Mouse (Mus musculus) heart, embryonic 14.5 days (tissue): ENCODE measurements around the gene Ptpn6. TPM values are rescaled to one million over a fixed set of nuclear protein-coding genes. Genes with fewer than 3 reads are reported as not detected.
A peak's percentile ranks its signal among the peaks of the same experiment; 100 is the strongest.

Experiments used
- ATAC-seq: fragments of 200-750 bp; cut with Nextera tagmentation; 2 replicates; pipeline ENCODE4 v1.8.0; 2017; ENCODE audit warnings: low read depth, moderate TSS enrichment; ENCODE audit not compliant: insufficient number of reproducible peaks, insufficient read depth, low FRiP score
- H3K27ac ChIP-seq, 2 experiments: fragments of 200-500 bp in 1 of 2; fragments of 300-500 bp in 1 of 2; sonication (generic) in 1 of 2; replicated peaks in 1 of 2; 2 replicates each; pipeline ENCODE4 v1.5.1; 2012 to 2014; ENCODE audit warnings: low read depth in 2 of 2, low read length in 2 of 2, control low read depth in 1 of 2, mild to moderate bottlenecking in 1 of 2, mixed read lengths in 1 of 2; ENCODE audit not compliant: control insufficient read depth in 1 of 2, insufficient read depth in 1 of 2
- H3K27me3 ChIP-seq: fragments of 300-500 bp; sonication (generic); 2 replicates; pipeline ENCODE4 v1.6.1; 2014; ENCODE audit warnings: mild to moderate bottlenecking, low read length, control low read depth; ENCODE audit not compliant: control insufficient read depth, insufficient read depth
- H3K36me3 ChIP-seq: fragments of 300-500 bp; sonication (generic); 2 replicates; pipeline ENCODE4 v1.6.1; 2014; ENCODE audit warnings: mild to moderate bottlenecking, control low read depth, low read length, mixed read lengths; ENCODE audit not compliant: control insufficient read depth, insufficient read depth
- H3K4me1 ChIP-seq, 2 experiments: fragments of 200-500 bp in 1 of 2; fragments of 300-500 bp in 1 of 2; sonication (generic) in 1 of 2; 2 replicates each; pipeline ENCODE4 v1.6.1; 2012 to 2014; ENCODE audit warnings: low read length in 2 of 2, control low read depth in 1 of 2, mixed read lengths in 1 of 2; ENCODE audit not compliant: control insufficient read depth in 2 of 2, insufficient read depth in 2 of 2
- H3K4me2 ChIP-seq: fragments of 300-500 bp; sonication (generic); 2 replicates; pipeline ENCODE4 v1.6.1; 2014; ENCODE audit warnings: mild to moderate bottlenecking, low read length
- H3K4me3 ChIP-seq, 2 experiments: fragments of 200-500 bp in 1 of 2; fragments of 300-500 bp in 1 of 2; sonication (generic) in 1 of 2; 2 replicates each; pipeline ENCODE4 v1.5.1; 2012 to 2014; ENCODE audit warnings: low read length in 2 of 2, mild to moderate bottlenecking in 2 of 2, control low read depth in 1 of 2, low read depth in 1 of 2, moderate library complexity in 1 of 2; ENCODE audit not compliant: control insufficient read depth in 1 of 2, insufficient read depth in 1 of 2
- H3K9ac ChIP-seq: fragments of 300-500 bp; sonication (generic); 2 replicates; pipeline ENCODE4 v1.6.1; 2014; ENCODE audit warnings: mild to moderate bottlenecking, low read length
- H3K9me3 ChIP-seq: fragments of 300-500 bp; sonication (generic); 2 replicates; pipeline ENCODE4 v1.6.1; 2016; ENCODE audit warnings: low read length, control low read depth; ENCODE audit not compliant: control insufficient read depth
- WGBS: fragments of 180-500 bp; shearing (Covaris S2); extraction: QIAGEN DNeasy Blood & Tissue Kit; methylation state at CpG from one replicate; pipeline ENCODE4 v1.1.7; 2014; 5-methylcytosine and 5-hydroxymethylcytosine counted together
- polyA plus RNA-seq: library from polyadenylated mRNA; unstranded; fragments of >200 nt; fragmentation: Nextera tagmentation; extraction: Ambion mirVana; gene quantifications from 2 replicates; pipeline ENCODE4 v1.2.1, GENCODE M21; 2014

Ptpn6 gene
- 4.9 and 8.6 TPM in 2 replicates for polyA plus RNA-seq

- Histone ChIP-seq H3K27ac (no peak within 1 kb of the TSS), H3K9me3 (no peaks in the 10 kb centered on the region), H3K4me2 (0 out of 2 replicates have a peak within 1 kb of the TSS, but pooled peaks have one; percentile 8), H3K4me1 (peaks cover 9 to 22% of the 10 kb centered on the region in 2 experiments), H3K9ac (peak within 1 kb of the TSS; percentile 42; the same call in 1 of the 2 replicates), H3K27me3 (no peaks in the 10 kb centered on the region), H3K4me3 (no peak within 1 kb of the TSS), H3K36me3 (peaks cover 16% of the 10 kb centered on the region)
- ATAC-seq, result no peak
- WGBS, result 28% methylated on average over 15 of the region's 15 CpGs
Observed at GRCm38 (mm10) chr6:124738511-124739023, at the start of gene Ptpn6. TSS of gene Ptpn6 (minus strand) at chr6:124738714.

- Histone ChIP-seq H3K36me3 (no peaks in the 10 kb centered on the region), H3K9ac (no peak overlapping the region), H3K9me3 (no peaks in the 10 kb centered on the region), H3K4me3 (no peak overlapping the region), H3K27ac (no peak overlapping the region), H3K4me2 (no peak overlapping the region), H3K27me3 (no peaks in the 10 kb centered on the region), H3K4me1 (peaks cover 0 to under 1% of the 10 kb centered on the region in 2 experiments; a peak in 1 of 4 replicates)
- WGBS, result 63% methylated on average over 10 of the region's 10 CpGs
- ATAC-seq, result no peak
Observed at GRCm38 (mm10) chr6:124787722-124788121, 49.2 kb upstream of the Ptpn6 start.

- WGBS, result 54% methylated on average over 8 of the region's 8 CpGs
- H3K9ac ChIP-seq, result no peak overlapping the region
- H3K4me3 ChIP-seq, result no peak overlapping the region
- H3K36me3 ChIP-seq, result no peaks in the 10 kb centered on the region
- peaks cover 2 to 4% of the 10 kb centered on the region in 2 experiments; a peak in 1 of 4 replicates for H3K4me1 ChIP-seq
- no peaks in the 10 kb centered on the region for H3K27me3 ChIP-seq
- ATAC-seq, result no peak
- H3K27ac ChIP-seq, result no peak overlapping the region
- H3K4me2 ChIP-seq, result no peak overlapping the region
- no peaks in the 10 kb centered on the region for H3K9me3 ChIP-seq
Observed at GRCm38 (mm10) chr6:124786756-124787420, 48.4 kb upstream of the Ptpn6 start.

GRCm38 (mm10) chr6:124782436-124782835 lies 43.9 kb upstream of the Ptpn6 start:
- peak overlapping the region; percentile 8 to 28; a peak in 2 of 4 replicates for H3K4me3 ChIP-seq
- ATAC-seq, result no peak
- 19% methylated on average over 6 of the region's 6 CpGs for WGBS

GRCm38 (mm10) chr6:124780917-124781316 lies 42.4 kb upstream of the Ptpn6 start:
- Histone ChIP-seq H3K27me3 (peaks cover 21% of the 10 kb centered on the region), H3K4me1 (peaks cover 7 to 13% of the 10 kb centered on the region in 2 experiments; a peak in 3 of 4 replicates), H3K27ac (no peak overlapping the region), H3K4me2 (no peak overlapping the region), H3K36me3 (no peaks in the 10 kb centered on the region), H3K4me3 (no peak overlapping the region), H3K9me3 (no peaks in the 10 kb centered on the region), H3K9ac (no peak overlapping the region)
- no peak for ATAC-seq
- 92% methylated on average over 7 of the region's 7 CpGs for WGBS

More at GRCm38 (mm10) chr6:124782436-124782835, 43.9 kb upstream of the Ptpn6 start:
- Histone ChIP-seq H3K9me3 (no peaks in the 10 kb centered on the region), H3K27me3 (peaks cover 21% of the 10 kb centered on the region), H3K4me1 (peaks cover 7 to 13% of the 10 kb centered on the region in 2 experiments; a peak in 3 of 4 replicates), H3K36me3 (no peaks in the 10 kb centered on the region), H3K4me2 (peak overlapping the region; percentile 46), H3K9ac (no peak overlapping the region), H3K27ac (no peak overlapping the region)

- WGBS, result 7% methylated on average over 10 of the region's 10 CpGs
Observed at GRCm38 (mm10) chr6:124779984-124780416, 41.5 kb upstream of the Ptpn6 start.

GRCm38 (mm10) chr6:124779222-124779983 lies 40.9 kb upstream of the Ptpn6 start, which contains the start of gene Lrrc23:
TSS of gene Lrrc23 (minus strand) at chr6:124779727.
- Histone ChIP-seq H3K27ac (no peak within 1 kb of the TSS), H3K9ac (peak within 1 kb of the TSS; percentile 68), H3K9me3 (no peaks in the 10 kb centered on the region), H3K4me3 (peak within 1 kb of the TSS; percentile 43 to 44), H3K36me3 (no peaks in the 10 kb centered on the region), H3K27me3 (peaks cover 21% of the 10 kb centered on the region), H3K4me1 (peaks cover 7 to 13% of the 10 kb centered on the region in 2 experiments; a peak in 3 of 4 replicates), H3K4me2 (peak within 1 kb of the TSS; percentile 77)
- no peak for ATAC-seq
- WGBS, result 3% methylated on average over 23 of the region's 23 CpGs

More at GRCm38 (mm10) chr6:124779984-124780416, 41.5 kb upstream of the Ptpn6 start:
- peak overlapping the region; percentile 68 for H3K9ac ChIP-seq
- peak overlapping the region; percentile 77 for H3K4me2 ChIP-seq
- H3K4me1 ChIP-seq, result peaks cover 7 to 13% of the 10 kb centered on the region in 2 experiments; a peak in 3 of 4 replicates
- no peaks in the 10 kb centered on the region for H3K9me3 ChIP-seq
- H3K27me3 ChIP-seq, result peaks cover 21% of the 10 kb centered on the region
- H3K27ac ChIP-seq, result no peak overlapping the region
- no peaks in the 10 kb centered on the region for H3K36me3 ChIP-seq
- no peak for ATAC-seq
- peak overlapping the region; percentile 43 to 44 for H3K4me3 ChIP-seq
